In genomic region chr12:111181848-111182247, GRCm38 (mm10) we compare ENCODE assay signal across 32 mouse cellular contexts. TPM values are rescaled to one million over a fixed set of nuclear protein-coding genes. Genes with fewer than 3 reads are reported as not detected.
DNase-seq lines count a peak whose midpoint lies in the region; ATAC-seq and TF ChIP-seq lines count a peak whose summit lies in the region.
"Had no signal": no experiment of that assay in that cellular context is flagged by ENCODE, and none has a peak within 500 bp of the region (broad histone marks: within the 10 kb centered on the region; RNA-seq: fewer than 3 reads in every experiment).

No protein-coding gene starts in this region.

- ATAC-seq in inflammation-experienced regulatory T-cells, adult 6 months, result peak; percentile 76
- ATAC-seq in neutrophil, adult 5-6 weeks (ENCODE audit: extremely low read depth, insufficient number of reproducible peaks, low FRiP score, poor library complexity, severe bottlenecking), result 0 out of 2 replicates have a peak, but pooled peaks have one; percentile 25
- ATAC-seq: forebrain, embryonic 15.5 days; hindbrain, embryonic 16.5 days; intestine, postnatal 0 days; Patski had no signal

- H3K79me2 ChIP-seq in CH12.LX (replicated peaks; ENCODE audit: control insufficient read depth, extremely low read depth, insufficient read depth, poor library complexity, severe bottlenecking), result peaks cover 61% of the 10 kb centered on the region

- in situ Hi-C loops in CH12.LX (cut with MboI; ENCODE audit: low pct_ligation_motif_present, low pct_unique_long_range_greater_than_20kb, low sequenced_read_pairs), result no loop called here

- H3K9ac ChIP-seq in CH12.LX (ENCODE audit: insufficient read depth, low read depth), result no peak overlapping the region
- H3K9ac ChIP-seq: embryonic facial prominence, embryonic 13.5 days; forebrain, embryonic 12.5 days; forebrain, embryonic 15.5 days; heart, embryonic 15.5 days; hindbrain, embryonic 13.5 days had no signal

- TF ChIP-seq POLR2A in CH12.LX (IDR thresholded peaks at IDR 0.05; ENCODE audit: low read depth, low read length), result no peak

- no peak overlapping the region for H3K4me3 ChIP-seq in CH12.LX (replicated peaks in 1 of 3; ENCODE audit: low read depth in 2 of 3, low read length in 2 of 3, poor library complexity in 1 of 3)
- H3K4me3 ChIP-seq in left cerebral cortex, adult 2 months, result no peak overlapping the region
- no peak overlapping the region for H3K4me3 ChIP-seq in limb, embryonic 10.5 days
- H3K4me3 ChIP-seq: embryonic facial prominence, embryonic 10.5 days; embryonic facial prominence, embryonic 13.5 days; erythroblast, embryonic 14.5 days; forebrain, embryonic 12.5 days; forebrain, embryonic 15.5 days; heart, adult 2 months; heart, embryonic 15.5 days; hindbrain, embryonic 10.5 days; hindbrain, embryonic 13.5 days had no signal

- TF ChIP-seq EP300 in CH12.LX (IDR thresholded peaks at IDR 0.05; ENCODE audit: low read length), result no peak

- H3K36me3 ChIP-seq in CH12.LX (replicated peaks in 1 of 2; ENCODE audit: control insufficient read depth in 1 of 2, insufficient read depth in 1 of 2, low read length in 1 of 2), result peaks cover 15 to 60% of the 10 kb centered on the region in 2 experiments
- 0 out of 2 replicates have a peak, but pooled peaks cover 2% of the 10 kb centered on the region for H3K36me3 ChIP-seq in limb, embryonic 10.5 days
- H3K36me3 ChIP-seq: embryonic facial prominence, embryonic 13.5 days; forebrain, embryonic 12.5 days; forebrain, embryonic 15.5 days; G1E; heart, embryonic 15.5 days; hindbrain, embryonic 13.5 days had no signal

- DNase-seq in CD4-positive helper T cell, adult 2 months (ENCODE audit: low read depth, low spot score), result peak; percentile 48
- peak; percentile 75 for DNase-seq in CH12.LX (ENCODE audit: extremely low read depth)
- DNase-seq in left cerebral cortex, adult 2 months (ENCODE audit: extremely low spot score in 1 of 2, low spot score in 2 of 2), result no peak
- no peak for DNase-seq in limb, embryonic 10.5 days (ENCODE audit: low spot score)
- DNase-seq in embryo, embryonic 9.5 days (ENCODE audit: extremely low spot score), result no peak
- DNase-seq: adrenal gland, adult 2 months; adrenal gland, postnatal 25 days; cerebellum, adult 2 months; cerebellum, adult 9-11 months; cerebellum, postnatal 25 days; gastrocnemius, postnatal 25 days; heart, adult 2 months; heart, postnatal 10 days; heart, postnatal 36 days had no signal

- TF ChIP-seq RAD21 in CH12.LX (IDR thresholded peaks at IDR 0.05; ENCODE audit: low read depth, low read length), result no peak

- intact Hi-C loops in left cerebral cortex, adult 2 months (cut with DNase I), result no loop called here

- TF ChIP-seq CTCF in CH12.LX (conservative IDR thresholded peaks at IDR 0.05 in 1 of 2, IDR thresholded peaks at IDR 0.05 in 1 of 2; ENCODE audit: low read depth in 2 of 2, low read length in 2 of 2), result no peak
- TF ChIP-seq CTCF in left cerebral cortex, adult 2 months (IDR thresholded peaks at IDR 0.05), result no peak

- WGBS in limb, embryonic 10.5 days, result 85% methylated on average over 5 of the region's 5 CpGs

- dilution Hi-C loops in CH12.LX (cut with MboI; ENCODE audit: extremely low pct_ligation_motif_present, extremely low pct_unique_long_range_greater_than_20kb, low sequenced_read_pairs), result no loop called here

- H3K27me3 ChIP-seq in CH12.LX (replicated peaks), result no peaks in the 10 kb centered on the region
- no peaks in the 10 kb centered on the region for H3K27me3 ChIP-seq in limb, embryonic 10.5 days (ENCODE audit: low read depth, poor library complexity, severe bottlenecking)
- H3K27me3 ChIP-seq: embryonic facial prominence, embryonic 13.5 days; forebrain, embryonic 12.5 days; forebrain, embryonic 15.5 days; heart, embryonic 15.5 days; hindbrain, embryonic 13.5 days; Patski had no signal

- no peak overlapping the region; the same call in 1 of the 2 replicates for H3K27ac ChIP-seq in CH12.LX (ENCODE audit: insufficient read depth, low read depth)
- no peak overlapping the region for H3K27ac ChIP-seq in left cerebral cortex, adult 2 months
- H3K27ac ChIP-seq in limb, embryonic 10.5 days, result no peak overlapping the region
- H3K27ac ChIP-seq: embryonic facial prominence, embryonic 10.5 days; embryonic facial prominence, embryonic 13.5 days; forebrain, embryonic 12.5 days; forebrain, embryonic 15.5 days; heart, adult 2 months; heart, embryonic 15.5 days; hindbrain, embryonic 10.5 days; hindbrain, embryonic 13.5 days had no signal

- 0 out of 2 replicates have a peak overlapping the region, but pooled peaks have one; percentile 55 for H3K4me2 ChIP-seq in CH12.LX (ENCODE audit: insufficient read depth, low read depth, poor library complexity, severe bottlenecking)
- H3K4me2 ChIP-seq: embryonic facial prominence, embryonic 13.5 days; forebrain, embryonic 12.5 days; forebrain, embryonic 15.5 days; heart, embryonic 11.5 days; heart, embryonic 15.5 days; hindbrain, embryonic 13.5 days had no signal

- H3K9me3 ChIP-seq in CH12.LX (replicated peaks; ENCODE audit: low read length), result no peaks in the 10 kb centered on the region
- no peaks in the 10 kb centered on the region for H3K9me3 ChIP-seq in limb, embryonic 10.5 days (replicated peaks)
- H3K9me3 ChIP-seq: embryonic facial prominence, embryonic 10.5 days; embryonic facial prominence, embryonic 13.5 days; forebrain, embryonic 12.5 days; forebrain, embryonic 15.5 days; G1E; heart, embryonic 15.5 days; hindbrain, embryonic 10.5 days; hindbrain, embryonic 13.5 days had no signal

- H3K4me1 ChIP-seq in CH12.LX (ENCODE audit: control insufficient read depth in 1 of 2, insufficient read depth in 2 of 2), result peaks cover 15 to 88% of the 10 kb centered on the region in 2 experiments
- H3K4me1 ChIP-seq in limb, embryonic 10.5 days, result no peaks in the 10 kb centered on the region
- H3K4me1 ChIP-seq: embryonic facial prominence, embryonic 10.5 days; embryonic facial prominence, embryonic 13.5 days; forebrain, embryonic 15.5 days; hindbrain, embryonic 10.5 days had no signal

TF ChIP-seq in CH12.LX, 34 proteins besides CTCF, POLR2A, EP300 and RAD21:
- TF ChIP-seq TBP (conservative IDR thresholded peaks at IDR 0.05; ENCODE audit: low read depth, low read length), result no peak
- TF ChIP-seq BHLHE40 (IDR thresholded peaks at IDR 0.05; ENCODE audit: low read depth, low read length), result peak; percentile 50
- no peak for TF ChIP-seq USF1 (IDR thresholded peaks at IDR 0.05; ENCODE audit: low read depth, low read length)
- TF ChIP-seq SIN3A (IDR thresholded peaks at IDR 0.05; ENCODE audit: low read length), result 0 out of 2 replicates have a peak, but pooled peaks have one; percentile 33
- peak; percentile 89 for TF ChIP-seq ETS1 (conservative IDR thresholded peaks at IDR 0.05; ENCODE audit: low read depth, low read length)
- 0 out of 2 replicates have a peak, but pooled peaks have one; percentile 19 for TF ChIP-seq IRF4 (IDR thresholded peaks at IDR 0.05; ENCODE audit: low read depth, low read length)
TF ChIP-seq in CH12.LX: peak in this region for 4.

RNA-seq across cellular contexts. Expression of gene 4930595D18Rik, which starts 2.4 kb away (rescaled TPM):
- not detected in 2 replicates for total RNA-seq in CH12.LX (2012; rRNA removed)
- 0.43 TPM in 1 of 2 replicates, not detected in the other for total RNA-seq in CH12.LX (2014; rRNA removed)
- polyA plus RNA-seq in CH12.LX (2012; ENCODE audit: insufficient read length, low read depth), result 0.57 and 0.61 TPM in 2 replicates
- polyA plus RNA-seq in inflammation-experienced regulatory T-cells, adult 6 months (2017; shearing (Covaris generic)), result 1 to 10 TPM in 2 of 3 experiments, not detected in 1; 1.4 to 1.5 TPM
- 0.98 TPM in 1 of 2 replicates, not detected in the other for total RNA-seq in neutrophil, adult 5-6 weeks (2017)
- total RNA-seq in left cerebral cortex, adult 2 months (2021), result not detected
- not detected in 2 replicates for polyA plus RNA-seq in limb, embryonic 10.5 days (2016; fragmentation: Nextera tagmentation; extraction: Ambion mirVana)
- total RNA-seq: adrenal gland, adult 2 months; adrenal gland, postnatal 25 days; gastrocnemius, adult 8-10 months; gastrocnemius, postnatal 25 days; heart, adult 2 months; heart, postnatal 10 days; heart, postnatal 36 days had no signal
- polyA plus RNA-seq: adrenal gland, adult 2 months; cerebellum, adult 2 months; embryonic facial prominence, embryonic 10.5 days; embryonic facial prominence, embryonic 13.5 days; erythroblast, embryonic 14.5 days; forebrain, embryonic 12.5 days; forebrain, embryonic 15.5 days; G1E; gonadal fat pad, adult 2 months; heart, adult 2 months; heart, embryonic 11.5 days; heart, embryonic 15.5 days; hindbrain, embryonic 10.5 days; intestine, embryonic 14.5 days; intestine, postnatal 0 days; Patski had no signal

RNA-seq across cellular contexts. Expression of gene Traf3, which starts 15.7 kb away (rescaled TPM):
- 17.5 and 21.4 TPM in 2 replicates for total RNA-seq in CH12.LX (2012; rRNA removed)
- 9.6 and 10.9 TPM in 2 replicates for total RNA-seq in CH12.LX (2014; rRNA removed)
- 30.6 and 33.1 TPM in 2 replicates for polyA plus RNA-seq in CH12.LX (2012; ENCODE audit: insufficient read length, low read depth)
- 10 to 100 TPM; 12.6 to 15.8 (median 13.7) TPM for polyA plus RNA-seq in inflammation-experienced regulatory T-cells, adult 6 months (2017; shearing (Covaris generic))
- 58.0 TPM in 2 replicates for total RNA-seq in neutrophil, adult 5-6 weeks (2017)
- 10 to 100 TPM; 40.8 to 49.1 TPM for total RNA-seq in left cerebral cortex, adult 2 months (2021)
- polyA plus RNA-seq in limb, embryonic 10.5 days (2016; fragmentation: Nextera tagmentation; extraction: Ambion mirVana), result 9.6 and 10.9 TPM in 2 replicates
- polyA plus RNA-seq: G1E had no signal

Comparison
In these comparisons a context has a peak if more than half of its experiments do, and no peak if none do; other contexts are left out.
1. DNase-seq: peak in CD4-positive helper T cell, adult 2 months (single experiment) and CH12.LX (single experiment); none in left cerebral cortex, adult 2 months (0 of 2), limb, embryonic 10.5 days (single experiment) and embryo, embryonic 9.5 days (single experiment).